Mouse (Mus musculus) hindbrain, embryonic 15.5 days (tissue): ENCODE data around the gene Nfkbiz. TPM values are rescaled to one million over a fixed set of nuclear protein-coding genes. Genes with fewer than 3 reads are reported as not detected.
"Not testable (repeated sequence)": the region's sequence is repeated elsewhere in the genome, so short reads cannot be mapped to it uniquely, and the experiment has no call there.

Experiments
- ATAC-seq: fragments of 200-750 bp; cut with Nextera tagmentation; 2 replicates; pipeline ENCODE4 v1.8.0; 2017; ENCODE audit warnings: low read depth, moderate number of reproducible peaks, moderate TSS enrichment; ENCODE audit not compliant: low FRiP score
- H3K27ac ChIP-seq: fragments of 300-500 bp; sonication (generic); replicated peaks from 2 replicates; pipeline ENCODE4 v1.5.1; 2015; ENCODE audit warnings: mild to moderate bottlenecking, inconsistent platforms
- H3K27me3 ChIP-seq: fragments of 300-500 bp; sonication (generic); 2 replicates; pipeline ENCODE4 v1.6.1; 2015; ENCODE audit warnings: control low read depth, inconsistent platforms
- H3K36me3 ChIP-seq: fragments of 300-500 bp; sonication (generic); 2 replicates; pipeline ENCODE4 v1.6.1; 2015; ENCODE audit warnings: control low read depth, inconsistent platforms
- H3K4me1 ChIP-seq: fragments of 300-500 bp; sonication (generic); replicated peaks from 2 replicates; pipeline ENCODE4 v1.6.1; 2015; ENCODE audit warnings: control low read depth, inconsistent platforms
- H3K4me2 ChIP-seq: fragments of 300-500 bp; sonication (generic); 2 replicates; pipeline ENCODE4 v1.6.1; 2015; ENCODE audit warnings: moderate library complexity, mild to moderate bottlenecking, inconsistent platforms
- H3K4me3 ChIP-seq: fragments of 300-500 bp; sonication (generic); 2 replicates; pipeline ENCODE4 v1.5.1; 2015; ENCODE audit warnings: mild to moderate bottlenecking, inconsistent platforms
- H3K9ac ChIP-seq: fragments of 300-500 bp; sonication (generic); 2 replicates; pipeline ENCODE4 v1.6.1; 2015; ENCODE audit warnings: inconsistent platforms
- H3K9me3 ChIP-seq: fragments of 300-500 bp; sonication (generic); 2 replicates; pipeline ENCODE4 v1.6.1; 2016; ENCODE audit warnings: control low read depth, inconsistent platforms
- WGBS: fragments of 180-500 bp; shearing (Covaris S2); methylation state at CpG from one replicate; pipeline ENCODE4 v1.1.7; 2015; 5-methylcytosine and 5-hydroxymethylcytosine counted together
- polyA plus RNA-seq: library from polyadenylated mRNA; unstranded; fragments of >200 nt; fragmentation: Nextera tagmentation; extraction: Ambion mirVana; gene quantifications from 2 replicates; pipeline ENCODE4 v1.2.1, GENCODE M21; 2015

Nfkbiz gene
- 1.7 and 1.8 TPM in 2 replicates for polyA plus RNA-seq

- Histone ChIP-seq H3K9me3 (no peaks in the 10 kb centered on the region), H3K27me3 (no peaks in the 10 kb centered on the region), H3K4me1 (no peaks in the 10 kb centered on the region; the same call in 1 of the 2 replicates), H3K4me2 (peak within 1 kb of the TSS; percentile 78), H3K4me3 (peak within 1 kb of the TSS; percentile 70), H3K9ac (peak within 1 kb of the TSS; percentile 71), H3K27ac (peak within 1 kb of the TSS; percentile 80), H3K36me3 (peaks cover 3% of the 10 kb centered on the region)
- ATAC-seq: peak; percentile 94
- WGBS: under 1% methylated on average over 40 of the region's 40 CpGs
Measured at GRCm38 (mm10) chr16:55838510-55839474, at the start of gene Nfkbiz. Gene Nfkbiz, minus strand, starts transcription at chr16:55838899.

- H3K4me2 ChIP-seq: no peak overlapping the region
- H3K36me3 ChIP-seq: peaks cover 7% of the 10 kb centered on the region; the same call in 1 of the 2 replicates
- 0 out of 2 replicates have a peak, but pooled peaks have one; percentile 38 for ATAC-seq
- no peaks in the 10 kb centered on the region for H3K9me3 ChIP-seq
- H3K27ac ChIP-seq: no peak overlapping the region
- no peak overlapping the region for H3K9ac ChIP-seq
- no peaks in the 10 kb centered on the region for H3K4me1 ChIP-seq
- 69% methylated on average over 7 of the region's 7 CpGs for WGBS
- no peak overlapping the region for H3K4me3 ChIP-seq
- H3K27me3 ChIP-seq: no peaks in the 10 kb centered on the region
Measured at GRCm38 (mm10) chr16:55887814-55888583, 49.3 kb upstream of the Nfkbiz start.

GRCm38 (mm10) chr16:55884246-55884645 is 45.5 kb upstream of the Nfkbiz start:
- no peak overlapping the region for H3K27ac ChIP-seq

GRCm38 (mm10) chr16:55876025-55876424 is 37.3 kb upstream of the Nfkbiz start:
- Histone ChIP-seq H3K4me3 (no peak overlapping the region), H3K4me1 (no peaks in the 10 kb centered on the region), H3K9me3 (no peaks in the 10 kb centered on the region), H3K4me2 (no peak overlapping the region), H3K27ac (no peak overlapping the region), H3K27me3 (no peaks in the 10 kb centered on the region), H3K36me3 (no peaks in the 10 kb centered on the region), H3K9ac (no peak overlapping the region)
- no peak for ATAC-seq
- 74% methylated on average over 6 of the region's 6 CpGs for WGBS

More at GRCm38 (mm10) chr16:55884246-55884645, 45.5 kb upstream of the Nfkbiz start:
- no peaks in the 10 kb centered on the region for H3K9me3 ChIP-seq
- no peaks in the 10 kb centered on the region for H3K27me3 ChIP-seq
- peaks cover 3% of the 10 kb centered on the region; the same call in 1 of the 2 replicates for H3K36me3 ChIP-seq
- no peaks in the 10 kb centered on the region for H3K4me1 ChIP-seq
- no peak overlapping the region for H3K9ac ChIP-seq
- H3K4me2 ChIP-seq: no peak overlapping the region
- no peak overlapping the region for H3K4me3 ChIP-seq
- WGBS: 72% methylated on average over 11 of the region's 11 CpGs
- no peak for ATAC-seq

GRCm38 (mm10) chr16:55863832-55864231 is 25.1 kb upstream of the Nfkbiz start:
- WGBS: 65% methylated on average over 4 of the region's 4 CpGs
- H3K4me3 ChIP-seq: no peak overlapping the region
- H3K9me3 ChIP-seq: no peaks in the 10 kb centered on the region
- no peak for ATAC-seq
- H3K9ac ChIP-seq: no peak overlapping the region
- no peak overlapping the region for H3K27ac ChIP-seq
- no peaks in the 10 kb centered on the region for H3K27me3 ChIP-seq
- H3K36me3 ChIP-seq: peaks cover 10% of the 10 kb centered on the region
- no peaks in the 10 kb centered on the region for H3K4me1 ChIP-seq
- no peak overlapping the region for H3K4me2 ChIP-seq

- peak; percentile 15; the same call in 1 of the 2 replicates for ATAC-seq
- Histone ChIP-seq H3K9ac (no peak overlapping the region), H3K4me3 (no peak overlapping the region), H3K27ac (no peak overlapping the region), H3K36me3 (peaks cover 10% of the 10 kb centered on the region), H3K27me3 (no peaks in the 10 kb centered on the region), H3K9me3 (no peaks in the 10 kb centered on the region), H3K4me2 (no peak overlapping the region), H3K4me1 (no peaks in the 10 kb centered on the region)
- 29% methylated on average over 7 of the region's 7 CpGs for WGBS
Measured at GRCm38 (mm10) chr16:55863149-55863815, 24.6 kb upstream of the Nfkbiz start.

GRCm38 (mm10) chr16:55861104-55861503 is 22.4 kb upstream of the Nfkbiz start:
- no peak overlapping the region for H3K4me2 ChIP-seq

GRCm38 (mm10) chr16:55859421-55859820 is 20.7 kb upstream of the Nfkbiz start:
- not testable (repeated sequence) for H3K27me3 ChIP-seq, H3K9ac ChIP-seq, H3K4me3 ChIP-seq, ATAC-seq, H3K4me2 ChIP-seq, H3K27ac ChIP-seq, H3K36me3 ChIP-seq, H3K9me3 ChIP-seq, H3K4me1 ChIP-seq
- 93% methylated on average over 4 of the region's 4 CpGs for WGBS

More at GRCm38 (mm10) chr16:55861104-55861503, 22.4 kb upstream of the Nfkbiz start:
- no peak for ATAC-seq
- H3K4me3 ChIP-seq: no peak overlapping the region
- no peaks in the 10 kb centered on the region for H3K27me3 ChIP-seq
- H3K27ac ChIP-seq: no peak overlapping the region
- peaks cover 10% of the 10 kb centered on the region for H3K36me3 ChIP-seq
- H3K9me3 ChIP-seq: no peaks in the 10 kb centered on the region
- H3K4me1 ChIP-seq: no peaks in the 10 kb centered on the region
- WGBS: 82% methylated on average over 3 of the region's 3 CpGs
- no peak overlapping the region for H3K9ac ChIP-seq

GRCm38 (mm10) chr16:55858465-55858864 is 19.8 kb upstream of the Nfkbiz start:
- ATAC-seq: no peak
- 63% methylated on average over 6 of the region's 6 CpGs for WGBS
- Histone ChIP-seq H3K4me1 (no peaks in the 10 kb centered on the region), H3K27ac (no peak overlapping the region), H3K9me3 (no peaks in the 10 kb centered on the region), H3K4me3 (no peak overlapping the region), H3K27me3 (no peaks in the 10 kb centered on the region), H3K9ac (no peak overlapping the region), H3K4me2 (no peak overlapping the region), H3K36me3 (peaks cover 4% of the 10 kb centered on the region; the same call in 1 of the 2 replicates)

GRCm38 (mm10) chr16:55852943-55853727 is 14.4 kb upstream of the Nfkbiz start:
- WGBS: 57% methylated on average over 19 of the region's 19 CpGs
- ATAC-seq: peak; percentile 75; the same call in 1 of the 2 replicates
- H3K27me3 ChIP-seq: no peaks in the 10 kb centered on the region

GRCm38 (mm10) chr16:55852515-55852914 is 13.8 kb upstream of the Nfkbiz start:
- ATAC-seq: no peak
- peaks cover 4% of the 10 kb centered on the region; the same call in 1 of the 2 replicates for H3K36me3 ChIP-seq
- no peaks in the 10 kb centered on the region for H3K9me3 ChIP-seq
- H3K9ac ChIP-seq: no peak overlapping the region
- H3K27me3 ChIP-seq: no peaks in the 10 kb centered on the region
- H3K4me2 ChIP-seq: no peak overlapping the region
- 23% methylated on average over 4 of the region's 4 CpGs for WGBS
- H3K4me1 ChIP-seq: no peaks in the 10 kb centered on the region
- H3K27ac ChIP-seq: no peak overlapping the region
- H3K4me3 ChIP-seq: no peak overlapping the region

More at GRCm38 (mm10) chr16:55852943-55853727, 14.4 kb upstream of the Nfkbiz start:
- Histone ChIP-seq H3K9ac (no peak overlapping the region), H3K36me3 (peaks cover 4% of the 10 kb centered on the region; the same call in 1 of the 2 replicates), H3K4me2 (no peak overlapping the region), H3K9me3 (no peaks in the 10 kb centered on the region), H3K27ac (no peak overlapping the region), H3K4me3 (no peak overlapping the region), H3K4me1 (no peaks in the 10 kb centered on the region)
